Mouse (Mus musculus) hindbrain, embryonic 11.5 days (tissue): ENCODE results near the gene Zfp426. TPM values are rescaled to one million over a fixed set of nuclear protein-coding genes. Genes with fewer than 3 reads are reported as not detected.

ENCODE experiments used
- ATAC-seq: fragments of 200-750 bp; cut with Nextera tagmentation; 2 replicates; pipeline ENCODE4 v1.8.0; 2017; ENCODE audit warnings: mild to moderate bottlenecking, moderate TSS enrichment, moderate library complexity; ENCODE audit not compliant: low FRiP score
- DNase-seq: peaks from one replicate; pipeline ENCODE4 v3.0.0-alpha.2; 2015; ENCODE audit warnings: low spot score
- H3K27ac ChIP-seq: fragments of 300-500 bp; sonication (generic); 2 replicates; pipeline ENCODE4 v1.5.1; 2014; ENCODE audit warnings: mild to moderate bottlenecking, low read depth, low read length
- H3K27me3 ChIP-seq: fragments of 300-500 bp; sonication (generic); 2 replicates; pipeline ENCODE4 v1.6.1; 2014; ENCODE audit warnings: mild to moderate bottlenecking, low read length, moderate library complexity, mixed read lengths; ENCODE audit not compliant: control insufficient read depth, insufficient read depth
- H3K36me3 ChIP-seq: fragments of 300-500 bp; sonication (generic); 2 replicates; pipeline ENCODE4 v1.6.1; 2014; ENCODE audit warnings: mild to moderate bottlenecking, low read length, moderate library complexity, mixed read lengths; ENCODE audit not compliant: control insufficient read depth, insufficient read depth
- H3K4me1 ChIP-seq: fragments of 300-500 bp; sonication (generic); replicated peaks from 2 replicates; pipeline ENCODE4 v1.6.1; 2014; ENCODE audit warnings: low read length, mixed read lengths; ENCODE audit not compliant: control insufficient read depth, insufficient read depth
- H3K4me2 ChIP-seq: fragments of 300-500 bp; sonication (generic); replicated peaks from 2 replicates; pipeline ENCODE4 v1.6.1; 2014; ENCODE audit warnings: mild to moderate bottlenecking, low read depth, low read length
- H3K4me3 ChIP-seq: fragments of 300-500 bp; sonication (generic); 2 replicates; pipeline ENCODE4 v1.5.1; 2014; ENCODE audit warnings: low read depth, low read length
- H3K9ac ChIP-seq: fragments of 300-500 bp; sonication (generic); 2 replicates; pipeline ENCODE4 v1.6.1; 2014; ENCODE audit warnings: low read depth, low read length
- H3K9me3 ChIP-seq: fragments of 300-500 bp; sonication (generic); 2 replicates; pipeline ENCODE4 v1.6.1; 2016; ENCODE audit warnings: low read length; ENCODE audit not compliant: control insufficient read depth
- whole genome bisulfite sequencing: fragments of 180-500 bp; shearing (Covaris S2); extraction: QIAGEN DNeasy Blood & Tissue Kit; methylation state at CpG from one replicate; pipeline ENCODE4 v1.1.7; 2014; 5-methylcytosine and 5-hydroxymethylcytosine counted together
- polyA plus RNA-seq: library from polyadenylated mRNA; unstranded; fragments of >200 nt; fragmentation: Nextera tagmentation; extraction: Ambion mirVana; gene quantifications from 2 replicates; pipeline ENCODE4 v1.2.1, GENCODE M21; 2014

Zfp426 gene
- polyA plus RNA-seq, 1 experiment from 2014 or later, result 32.7 TPM

DNA sequence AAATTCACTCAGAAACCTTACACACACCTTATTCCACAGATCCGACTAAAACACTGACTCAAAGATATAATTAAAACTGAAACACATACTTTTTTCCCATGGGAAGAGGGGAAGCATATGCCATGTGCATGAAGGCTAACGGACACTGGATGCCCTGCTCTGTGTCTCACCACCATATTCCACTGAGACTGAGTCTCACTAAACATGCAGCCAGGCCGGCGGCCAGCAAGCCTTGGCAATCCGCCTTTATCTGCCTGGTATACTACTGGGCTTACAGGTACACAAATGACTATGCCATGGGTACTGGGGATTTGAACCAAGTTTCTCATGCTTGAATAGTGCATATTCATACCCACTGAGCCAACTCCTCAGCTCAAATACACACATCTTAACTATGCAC is 13.2 kb downstream of the Zfp426 start:
- H3K27ac ChIP-seq, result no peak overlapping the region
- no peak overlapping the region for H3K9ac ChIP-seq
- 0 out of 2 replicates have a peak, but pooled peaks cover 11% of the 10 kb centered on the region for H3K36me3 ChIP-seq
- H3K9me3 ChIP-seq, result no peaks in the 10 kb centered on the region
- DNase-seq (no peak), ATAC-seq (no peak)
- H3K4me1 ChIP-seq, result no peaks in the 10 kb centered on the region
- 92% methylated on average over 5 of the region's 5 CpGs for WGBS
- H3K4me2 ChIP-seq, result no peak overlapping the region
- no peak overlapping the region for H3K4me3 ChIP-seq
- no peaks in the 10 kb centered on the region for H3K27me3 ChIP-seq

DNA sequence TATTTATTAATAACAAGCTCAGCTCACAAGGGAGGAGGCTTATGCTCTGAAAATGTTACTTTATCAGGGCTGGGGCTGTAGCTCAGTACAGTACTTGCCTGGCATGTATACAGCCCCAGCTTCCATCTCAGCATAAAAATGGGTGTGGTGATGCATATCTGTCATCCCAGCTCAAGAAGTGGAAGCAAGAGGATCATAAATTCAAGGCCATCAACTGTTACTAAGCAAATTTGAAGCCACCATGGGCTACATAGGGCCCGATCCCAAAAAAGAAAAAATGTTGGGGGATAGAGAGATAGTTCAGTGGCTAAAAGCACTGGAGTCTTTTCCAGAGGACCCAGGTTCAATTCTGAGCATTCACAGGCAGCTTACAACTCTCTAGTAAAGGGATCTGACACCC is 15.9 kb downstream of the Zfp426 start:
- no peaks in the 10 kb centered on the region for H3K9me3 ChIP-seq
- no peak for DNase-seq
- WGBS, result 95% methylated on average over 1 of the region's 1 CpGs
- H3K27me3 ChIP-seq, result no peaks in the 10 kb centered on the region
- peaks cover 15% of the 10 kb centered on the region; the same call in 1 of the 2 replicates for H3K36me3 ChIP-seq
- ATAC-seq, result no peak
- H3K4me1 ChIP-seq, result no peaks in the 10 kb centered on the region
- no peak overlapping the region for H3K9ac ChIP-seq
- no peak overlapping the region for H3K27ac ChIP-seq
- no peak overlapping the region for H3K4me2 ChIP-seq
- H3K4me3 ChIP-seq, result no peak overlapping the region

DNA sequence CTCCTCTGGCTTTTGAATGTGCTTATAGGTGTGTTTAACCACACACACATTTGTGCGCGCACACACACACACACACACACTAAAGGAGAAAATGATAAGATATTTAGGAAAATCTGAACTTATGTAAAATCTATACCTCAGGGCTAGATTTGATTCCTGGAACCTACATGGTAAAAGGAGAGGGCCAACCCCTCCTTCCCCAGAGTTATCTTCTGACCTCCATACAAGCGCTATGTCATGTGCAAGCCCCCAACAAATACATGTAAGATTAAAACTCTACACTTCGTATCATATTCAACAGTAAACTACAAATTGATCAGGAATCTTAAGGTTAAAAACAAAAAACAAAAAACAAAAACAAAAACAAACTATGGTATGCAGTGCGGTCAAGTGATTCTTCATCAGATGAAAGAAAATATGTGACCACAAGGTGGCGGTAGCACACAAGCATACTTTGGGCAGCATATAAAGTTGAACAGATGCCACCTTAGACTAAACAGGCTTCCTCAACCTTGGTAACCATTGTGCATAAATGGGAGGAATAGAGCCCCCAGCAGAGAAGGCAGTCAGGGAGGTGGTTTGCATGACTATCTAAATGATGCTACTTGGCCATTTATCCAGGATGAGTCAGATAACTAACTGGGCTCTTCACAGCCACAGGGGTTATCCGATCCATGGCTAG is 25.6 kb downstream of the Zfp426 start:
- Histone ChIP-seq H3K9ac (no peak overlapping the region), H3K36me3 (peaks cover 14% of the 10 kb centered on the region), H3K4me2 (no peak overlapping the region), H3K4me3 (no peak overlapping the region), H3K9me3 (no peaks in the 10 kb centered on the region), H3K27ac (no peak overlapping the region), H3K27me3 (no peaks in the 10 kb centered on the region), H3K4me1 (no peaks in the 10 kb centered on the region)
- ATAC-seq (peak; percentile 53; the same call in 1 of the 2 replicates), DNase-seq (peak; percentile 82)
- whole genome bisulfite sequencing, result 57% methylated on average over 7 of the region's 7 CpGs

- Histone ChIP-seq H3K9me3 (no peaks in the 10 kb centered on the region), H3K4me3 (peak within 1 kb of the TSS; percentile 89), H3K36me3 (0 out of 2 replicates have a peak, but pooled peaks cover 7% of the 10 kb centered on the region), H3K4me2 (peak within 1 kb of the TSS; percentile 56), H3K27ac (peak within 1 kb of the TSS; percentile 86), H3K9ac (peak within 1 kb of the TSS; percentile 98), H3K4me1 (no peaks in the 10 kb centered on the region), H3K27me3 (no peaks in the 10 kb centered on the region)
- under 1% methylated on average over 47 of the region's 48 CpGs for WGBS
- ATAC-seq (peak; percentile 91), DNase-seq (peak; percentile 81)
Observed at GRCm38 (mm10) chr9:20459377-20460317, 32.9 kb downstream of the Zfp426 start, which contains the start of gene Zfp26. Gene Zfp26, minus strand, starts transcription at chr9:20460162.

DNA sequence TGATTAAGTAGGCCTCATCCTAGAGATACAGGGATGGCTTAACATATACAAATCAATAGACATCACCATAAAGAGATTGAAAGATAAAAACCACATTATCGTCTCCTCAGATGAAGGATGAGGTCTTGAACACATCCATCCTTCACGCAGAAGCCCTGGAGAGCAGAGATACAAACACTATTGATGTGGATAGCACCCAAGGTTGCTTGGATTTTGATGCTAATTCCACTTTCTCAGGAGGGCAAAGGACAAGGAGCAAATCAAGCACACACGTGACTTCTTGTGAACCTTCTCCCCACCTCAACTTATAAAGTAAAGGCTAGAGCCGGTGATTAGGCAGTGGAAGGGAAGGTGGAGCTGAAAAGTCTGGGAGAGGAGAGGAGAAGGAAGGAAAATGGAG is 38.9 kb downstream of the Zfp426 start:
- Histone ChIP-seq H3K9ac (no peak overlapping the region), H3K27ac (no peak overlapping the region), H3K4me1 (no peaks in the 10 kb centered on the region), H3K36me3 (0 out of 2 replicates have a peak, but pooled peaks cover 7% of the 10 kb centered on the region), H3K4me3 (no peak overlapping the region), H3K9me3 (no peaks in the 10 kb centered on the region), H3K4me2 (no peak overlapping the region), H3K27me3 (no peaks in the 10 kb centered on the region)
- ATAC-seq, result no peak
- DNase-seq, result no peak
- WGBS, result 90% methylated on average over 4 of the region's 4 CpGs

DNA sequence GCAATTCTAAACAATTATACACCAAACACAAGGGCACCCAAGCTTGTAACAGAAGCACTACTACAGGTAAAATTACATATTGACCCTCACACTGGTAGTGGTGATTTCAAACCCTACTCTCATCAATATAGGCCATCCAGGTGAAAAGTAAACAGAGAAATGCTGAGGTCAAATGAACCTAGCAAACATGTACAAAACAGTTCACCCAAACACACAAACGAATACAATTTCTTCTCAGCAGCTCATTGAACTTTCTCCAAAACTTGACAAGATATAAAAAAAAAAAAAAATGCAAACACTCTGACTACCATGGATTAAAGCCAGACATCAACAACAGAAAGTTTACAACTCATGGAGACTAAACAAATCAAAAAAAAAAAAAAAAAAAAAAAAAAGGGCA is 41.1 kb downstream of the Zfp426 start:
- H3K4me3 ChIP-seq, result no peak overlapping the region
- WGBS, result 93% methylated on average over 1 of the region's 1 CpGs
- ATAC-seq, result no peak

DNA sequence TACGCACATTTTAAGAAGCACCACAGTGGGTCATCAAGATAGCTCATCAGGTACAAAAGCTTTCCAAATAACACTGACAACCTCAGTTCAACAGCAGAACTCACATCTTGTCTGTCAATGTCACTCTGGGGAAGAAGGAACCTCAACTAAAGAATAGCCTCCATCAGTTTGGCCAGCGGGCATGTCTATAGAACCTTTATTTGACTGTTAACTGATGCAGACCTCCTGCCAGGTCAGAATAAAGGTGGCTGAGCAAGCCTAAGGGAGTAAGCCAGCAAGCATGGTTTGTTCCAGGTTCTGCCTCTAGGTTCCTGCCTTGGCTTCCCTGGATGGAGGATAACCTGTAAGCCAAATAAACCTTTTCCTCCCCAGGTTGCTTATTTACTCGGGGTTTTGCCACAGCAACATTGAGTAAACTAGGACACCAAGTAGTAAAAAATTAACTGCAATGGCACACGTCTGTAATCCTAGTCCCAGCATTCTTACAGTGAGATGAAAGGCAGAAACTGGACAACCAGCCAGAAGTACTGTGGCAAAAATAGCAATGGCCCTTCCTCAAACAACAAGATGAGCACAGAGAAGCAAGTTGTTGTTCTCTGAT is 49.3 kb downstream of the Zfp426 start:
- Histone ChIP-seq H3K9ac (no peak overlapping the region), H3K4me1 (no peaks in the 10 kb centered on the region), H3K27ac (no peak overlapping the region), H3K27me3 (no peaks in the 10 kb centered on the region), H3K4me3 (no peak overlapping the region), H3K4me2 (no peak overlapping the region), H3K9me3 (peaks cover 3% of the 10 kb centered on the region; the same call in 1 of the 2 replicates), H3K36me3 (peaks cover 25% of the 10 kb centered on the region)
- ATAC-seq (no peak), DNase-seq (no peak)
- 79% methylated on average over 4 of the region's 4 CpGs for WGBS

More for the DNA sequence above, 41.1 kb downstream of the Zfp426 start:
- no peaks in the 10 kb centered on the region for H3K4me1 ChIP-seq
- no peak overlapping the region for H3K27ac ChIP-seq
- no peaks in the 10 kb centered on the region for H3K27me3 ChIP-seq
- H3K9ac ChIP-seq, result no peak overlapping the region
- H3K4me2 ChIP-seq, result no peak overlapping the region
- H3K9me3 ChIP-seq, result no peaks in the 10 kb centered on the region
- H3K36me3 ChIP-seq, result 0 out of 2 replicates have a peak, but pooled peaks cover 3% of the 10 kb centered on the region
- DNase-seq, result no peak

- Histone ChIP-seq H3K4me1 (no peaks in the 10 kb centered on the region), H3K9ac (no peak overlapping the region), H3K27me3 (no peaks in the 10 kb centered on the region), H3K27ac (no peak overlapping the region), H3K4me2 (no peak overlapping the region), H3K4me3 (no peak overlapping the region), H3K36me3 (no peaks in the 10 kb centered on the region), H3K9me3 (no peaks in the 10 kb centered on the region)
- no peak for DNase-seq
- no peak for ATAC-seq
- WGBS, result 85% methylated on average over 3 of the region's 3 CpGs
Observed at GRCm38 (mm10) chr9:20430004-20430403, 62.5 kb downstream of the Zfp426 start.
